Mouse (Mus musculus): ENCODE measurements around the gene 1600014C23Rik. TPM values are rescaled to one million over a fixed set of nuclear protein-coding genes. Genes with fewer than 3 reads are reported as not detected.

1600014C23Rik gene
- total RNA-seq, 2 experiments from 2014 or later: not detected

DNA sequence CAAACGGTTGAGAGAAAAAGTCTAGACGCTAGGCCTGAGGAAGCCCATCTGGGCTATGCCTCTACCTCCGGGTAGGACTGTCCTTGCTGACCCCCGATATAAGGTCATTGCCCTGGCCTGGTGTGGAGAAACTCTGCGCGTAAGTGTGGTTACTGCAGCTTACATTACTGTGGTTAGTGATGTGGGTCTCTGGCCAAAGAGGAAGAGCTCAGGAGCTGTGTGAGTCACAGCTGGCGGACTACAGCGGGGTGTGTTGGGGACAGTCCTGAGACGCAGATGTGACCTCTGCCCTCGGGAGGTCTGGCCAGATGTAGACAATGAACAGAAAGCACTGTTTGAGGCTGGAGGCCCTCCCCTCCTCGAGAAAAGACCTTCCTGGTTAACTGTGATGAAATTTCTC, 19.0 kb upstream of the 1600014C23Rik start:
- DNase-seq (ENCODE audit: low spot score): peak; percentile 62

- no peak for DNase-seq (ENCODE audit: low spot score)
Observed at GRCm38 (mm10) chr17:45752053-45752452, 18.4 kb upstream of the 1600014C23Rik start.

- no peak for DNase-seq (ENCODE audit: low spot score)
Observed at GRCm38 (mm10) chr17:45751359-45751758, 17.7 kb upstream of the 1600014C23Rik start.

DNA sequence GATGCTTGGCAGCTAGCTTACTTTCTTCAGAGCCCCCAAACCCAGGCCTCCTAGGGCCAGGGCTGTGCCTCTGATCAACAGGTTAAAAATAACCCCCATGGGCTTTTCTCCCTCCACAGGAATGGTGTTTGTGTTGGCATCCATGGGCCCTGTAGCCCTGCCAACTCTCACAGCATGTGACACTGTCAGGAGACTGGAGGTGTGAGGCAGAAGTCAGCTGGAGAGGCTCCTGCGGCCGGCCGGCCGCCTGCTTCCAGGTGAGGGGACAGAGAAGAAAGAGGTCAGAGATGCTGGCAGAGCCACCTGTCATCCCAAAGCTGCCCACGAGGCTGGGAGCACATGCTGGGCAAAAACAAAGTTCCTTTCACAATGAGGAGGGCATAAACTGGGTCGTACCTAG, 15.5 kb upstream of the 1600014C23Rik start:
- peak; percentile 76 for DNase-seq (ENCODE audit: low spot score)

DNA sequence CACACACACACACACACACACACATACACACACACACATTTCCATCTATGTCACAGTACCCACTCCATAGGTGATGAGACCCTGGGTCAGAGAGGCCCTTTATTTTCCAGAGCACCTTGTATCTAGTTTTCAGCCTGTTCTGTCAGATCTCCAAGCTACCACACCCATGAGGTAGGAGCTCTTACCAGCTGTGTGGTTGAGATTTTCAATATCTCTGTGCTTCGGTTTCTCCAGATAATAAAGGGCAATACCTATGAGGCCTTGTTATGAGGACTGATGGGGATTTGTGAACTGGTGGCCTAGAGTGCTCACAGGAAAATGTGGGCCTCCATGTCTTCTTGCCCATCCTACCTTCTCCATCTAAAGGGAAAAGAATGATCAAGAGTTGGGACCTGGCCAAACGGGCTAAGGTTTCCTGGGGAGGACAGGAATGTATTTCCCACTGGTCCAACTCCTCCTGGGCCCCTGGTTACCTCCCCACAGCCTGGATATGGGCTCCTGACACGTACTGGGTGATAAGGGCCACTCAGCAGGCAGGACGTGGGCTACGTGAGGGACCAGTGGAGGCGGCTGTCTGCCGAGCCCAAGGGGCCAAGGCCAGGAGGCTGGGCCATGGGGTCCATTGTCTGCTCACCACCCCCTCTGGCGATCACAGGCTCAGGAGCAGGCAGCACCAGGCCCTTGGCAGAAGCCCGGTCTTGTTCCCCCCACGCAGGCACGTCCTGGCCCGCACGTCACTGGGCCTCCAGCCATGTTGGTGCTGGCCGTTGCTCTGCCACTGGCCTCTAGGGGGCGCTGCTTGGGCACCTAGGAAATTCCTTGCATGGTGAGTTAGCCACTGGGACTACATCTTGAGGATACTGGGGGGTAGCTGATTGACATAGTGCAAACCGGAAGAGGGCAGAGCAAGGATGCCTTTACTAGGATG, 14.5 kb upstream of the 1600014C23Rik start:
- DNase-seq (ENCODE audit: low spot score): peak; percentile 81

DNA sequence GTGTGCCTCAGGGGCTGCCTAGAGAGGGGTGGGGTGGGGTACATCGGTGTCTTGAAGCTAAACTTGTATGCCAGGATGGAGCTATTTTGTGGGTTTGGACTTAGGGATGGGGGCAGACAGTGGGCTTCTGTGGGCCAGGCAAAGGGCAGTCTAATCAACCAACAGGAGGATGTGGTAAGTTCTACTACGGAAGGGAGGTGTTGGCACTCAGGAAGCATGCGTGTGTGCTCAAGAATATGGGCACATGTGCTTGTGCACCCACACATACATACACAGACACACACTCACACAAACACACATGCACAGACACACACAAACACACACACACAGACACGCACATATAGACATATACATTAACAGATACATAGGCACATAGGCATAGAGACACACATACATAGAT, 13.6 kb upstream of the 1600014C23Rik start:
- no peak for DNase-seq (ENCODE audit: low spot score)

DNA sequence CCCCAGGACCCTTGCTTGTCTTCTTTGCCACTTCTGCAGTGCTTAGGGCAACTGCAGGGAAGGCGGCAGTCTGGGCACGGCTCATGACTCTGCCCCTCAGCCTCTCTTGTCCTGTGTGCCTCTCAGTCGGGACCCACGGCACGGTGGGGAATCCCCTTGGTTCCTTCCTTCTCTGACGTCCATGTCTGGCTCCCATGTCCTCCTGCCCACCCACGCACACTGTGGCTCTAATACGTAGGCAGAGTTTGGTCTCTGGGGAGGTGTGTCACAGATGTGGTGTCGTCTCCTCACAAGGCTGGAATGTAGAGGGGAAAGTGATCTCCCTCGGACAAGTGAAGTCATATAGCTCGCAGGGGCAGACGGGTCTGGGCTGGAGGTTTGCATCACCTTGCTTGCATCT, 13.1 kb upstream of the 1600014C23Rik start:
- DNase-seq (ENCODE audit: low spot score): no peak

DNA sequence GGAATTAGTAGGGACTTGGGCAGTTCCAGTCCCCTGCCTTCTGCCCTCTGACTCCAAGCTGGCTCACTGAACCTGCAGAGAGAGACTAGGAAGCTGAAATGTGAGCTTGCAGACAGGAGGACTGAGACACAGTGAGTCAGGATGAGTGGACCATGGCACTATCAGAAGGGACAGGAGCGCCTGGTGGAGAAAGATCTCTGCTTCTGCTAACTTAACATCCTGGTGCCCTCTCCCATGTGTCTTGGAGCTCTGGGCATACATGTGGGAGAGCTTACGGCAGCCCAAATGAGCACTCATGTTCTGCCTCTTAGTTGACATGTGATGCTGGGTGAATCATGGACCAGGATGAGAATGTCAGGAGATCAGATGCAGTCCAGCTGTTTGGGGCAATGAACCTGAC, 12.0 kb upstream of the 1600014C23Rik start:
- DNase-seq (ENCODE audit: low spot score): no peak

DNA sequence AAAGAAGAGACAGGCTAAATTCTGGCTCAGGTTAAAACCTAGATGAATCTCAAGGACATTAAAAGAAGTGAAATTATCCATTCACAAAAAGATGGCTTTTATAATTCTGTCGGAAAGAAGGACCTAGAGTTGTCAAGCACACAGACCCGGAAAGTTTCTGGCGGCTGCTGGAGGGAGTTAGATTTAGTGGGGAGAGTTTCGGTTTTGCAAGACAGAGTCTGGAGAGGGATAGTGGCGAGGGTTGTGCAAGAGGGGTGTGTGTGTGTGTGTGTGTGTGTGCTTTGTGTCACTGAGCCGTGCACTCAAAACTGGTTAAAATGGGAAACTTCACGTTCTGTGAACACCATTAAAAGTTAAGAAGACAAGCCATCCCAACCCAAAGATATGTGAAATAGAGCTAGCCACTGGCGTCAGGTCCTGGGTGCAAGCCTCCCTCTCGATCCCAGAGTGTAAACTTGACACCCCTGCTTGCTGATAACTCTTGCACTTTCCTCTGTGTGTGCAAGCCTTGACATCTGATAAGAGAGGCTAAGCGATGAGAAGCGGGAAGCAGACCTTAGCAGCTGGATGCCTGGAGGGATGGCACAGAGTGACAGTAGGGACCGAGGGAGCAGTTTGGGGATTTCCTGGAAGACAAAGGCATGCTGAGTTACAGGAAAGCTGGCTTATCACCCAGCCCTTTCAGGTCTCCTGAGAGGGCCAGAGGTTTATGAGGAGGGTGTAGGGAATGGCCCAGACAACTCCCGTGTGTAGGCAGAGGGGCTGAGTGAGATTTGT, 8.9 kb upstream of the 1600014C23Rik start:
- peak; percentile 36 for DNase-seq (ENCODE audit: low spot score)

- no peak for DNase-seq (ENCODE audit: low spot score)
Observed at GRCm38 (mm10) chr17:45737078-45737601, 3.5 kb upstream of the 1600014C23Rik start.

- DNase-seq (ENCODE audit: low spot score): peak; percentile 74
Observed at GRCm38 (mm10) chr17:45736311-45737077, 2.9 kb upstream of the 1600014C23Rik start.

GRCm38 (mm10) chr17:45735382-45736310, 2.0 kb upstream of the 1600014C23Rik start:
- DNase-seq (ENCODE audit: low spot score): peak; percentile 88

DNA sequence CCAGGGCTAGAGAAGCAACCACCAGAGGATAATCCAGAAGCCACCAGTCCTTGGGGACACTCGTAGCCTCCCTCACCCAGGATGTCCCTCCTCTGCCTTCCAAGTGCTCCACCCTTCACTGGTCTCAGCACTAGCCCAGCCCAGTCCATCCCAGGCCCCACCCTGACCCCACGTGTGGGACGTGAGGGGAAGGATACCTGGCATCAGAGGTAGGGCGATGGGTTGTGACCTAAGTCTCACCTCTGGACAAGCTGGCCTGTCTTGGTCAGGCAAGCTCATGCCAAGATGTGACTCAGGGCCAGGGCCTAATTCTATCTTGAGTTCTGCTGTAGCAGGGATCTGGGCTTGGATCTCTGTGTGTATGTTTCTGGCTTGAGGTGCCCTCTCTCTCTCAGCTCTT, 1.2 kb upstream of the 1600014C23Rik start:
- peak; percentile 50 for DNase-seq (ENCODE audit: low spot score)

- no peak for DNase-seq (ENCODE audit: low spot score)
Observed at GRCm38 (mm10) chr17:45734333-45734732, 689 bp upstream of the 1600014C23Rik start.

DNA sequence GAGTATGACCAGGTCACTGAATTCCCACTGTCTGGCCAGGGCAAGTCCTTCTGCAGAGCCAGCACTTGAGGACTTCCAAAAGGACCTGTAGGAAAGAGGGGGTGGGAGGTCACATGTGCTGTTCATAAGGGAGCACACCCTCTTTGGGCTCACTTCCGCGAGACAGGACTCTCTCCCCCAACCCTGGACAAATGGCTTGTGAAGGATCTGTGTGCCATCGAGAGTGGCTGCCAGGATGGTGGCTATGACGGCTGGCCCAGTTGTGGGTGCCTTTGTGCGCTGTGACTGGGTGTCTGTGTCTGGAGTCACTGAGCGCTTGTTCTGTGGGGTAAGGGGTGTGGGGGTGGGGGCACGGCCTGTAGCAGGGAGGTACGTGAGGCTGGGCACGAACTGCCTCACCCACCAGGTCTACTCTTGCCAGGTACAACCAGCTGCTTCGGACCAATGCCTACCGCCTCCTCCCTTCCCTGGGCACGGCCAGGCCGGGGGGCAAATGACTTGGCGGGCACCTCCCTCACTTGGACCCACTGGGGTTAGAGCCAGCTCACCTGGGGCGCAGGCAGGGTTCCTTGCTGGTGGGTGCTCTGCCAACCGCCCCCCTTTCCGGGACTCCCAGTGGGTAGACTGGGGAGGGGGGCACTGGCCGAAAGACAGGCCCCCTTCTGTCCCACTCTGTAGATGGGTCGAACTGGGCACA, 458 bp downstream of the 1600014C23Rik start:
- no peak for DNase-seq (ENCODE audit: low spot score)

GRCm38 (mm10) chr17:45731172-45731864, 2.3 kb downstream of the 1600014C23Rik start:
- peak; percentile 91 for DNase-seq (ENCODE audit: low spot score)

GRCm38 (mm10) chr17:45730696-45731095, 2.9 kb downstream of the 1600014C23Rik start:
- no peak for DNase-seq (ENCODE audit: low spot score)

DNA sequence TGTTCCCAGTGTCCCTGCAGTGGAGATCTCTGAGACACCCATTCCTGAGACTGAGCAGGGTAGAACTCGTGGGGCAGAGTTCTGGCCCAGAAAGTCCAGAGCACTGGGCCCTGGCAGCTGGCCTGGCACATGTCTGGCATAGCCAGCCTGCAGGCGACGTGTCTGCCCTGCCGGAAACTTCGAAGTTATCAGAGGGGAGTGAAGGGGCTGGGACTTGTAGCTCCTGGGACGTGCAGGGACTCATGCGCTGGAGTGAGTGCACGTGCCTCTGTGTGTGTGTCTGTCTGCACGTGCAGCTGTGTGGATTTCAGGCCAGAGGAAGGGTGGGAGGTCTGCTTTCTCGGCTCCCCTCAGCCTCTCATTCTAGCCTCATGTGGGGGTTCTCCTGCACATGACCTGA, 4.3 kb downstream of the 1600014C23Rik start:
- no peak for DNase-seq (ENCODE audit: low spot score)

All from gastrocnemius, adult 18-20 months (tissue).